Mouse (Mus musculus) stomach, postnatal 0 days (tissue): ENCODE results near the gene Abcg4. TPM values are rescaled to one million over a fixed set of nuclear protein-coding genes. Genes with fewer than 3 reads are reported as not detected.

Experiments
- ATAC-seq: fragments of 200-750 bp; cut with Nextera tagmentation; 2 replicates; pipeline ENCODE4 v1.8.0; 2017; ENCODE audit not compliant: low FRiP score, low TSS enrichment
- DNase-seq: peaks from one replicate; pipeline ENCODE4 v3.0.0-alpha.2; 2016; ENCODE audit warnings: low spot score
- H3K27ac ChIP-seq: fragments of 300-500 bp; sonication (generic); replicated peaks from 2 replicates; pipeline ENCODE4 v1.5.1; 2014; ENCODE audit warnings: mild to moderate bottlenecking, control low read depth
- H3K27me3 ChIP-seq: fragments of 300-500 bp; sonication (generic); 2 replicates; pipeline ENCODE4 v1.6.1; 2014; ENCODE audit warnings: low read length; ENCODE audit not compliant: control insufficient read depth, insufficient read depth
- H3K36me3 ChIP-seq: fragments of 300-500 bp; sonication (generic); 2 replicates; pipeline ENCODE4 v1.6.1; 2014; ENCODE audit warnings: low read length, mixed read lengths; ENCODE audit not compliant: control insufficient read depth, insufficient read depth
- H3K4me1 ChIP-seq: fragments of 300-500 bp; sonication (generic); replicated peaks from 2 replicates; pipeline ENCODE4 v1.6.1; 2014; ENCODE audit warnings: antibody characterized with exemption; ENCODE audit not compliant: control insufficient read depth, insufficient read depth
- H3K4me2 ChIP-seq: fragments of 300-500 bp; sonication (generic); replicated peaks from 2 replicates; pipeline ENCODE4 v1.6.1; 2014; ENCODE audit warnings: low read depth, mild to moderate bottlenecking, control low read depth, moderate library complexity
- H3K4me3 ChIP-seq: fragments of 300-500 bp; sonication (generic); 2 replicates; pipeline ENCODE4 v1.5.1; 2014; ENCODE audit warnings: low read depth, low read length, control low read depth
- H3K9ac ChIP-seq: fragments of 300-500 bp; sonication (generic); 2 replicates; pipeline ENCODE4 v1.6.1; 2014; ENCODE audit warnings: mild to moderate bottlenecking, low read length, control low read depth, mixed read lengths
- H3K9me3 ChIP-seq: fragments of 300-500 bp; sonication (generic); 2 replicates; pipeline ENCODE4 v1.6.1; 2016; ENCODE audit warnings: low read length; ENCODE audit not compliant: control insufficient read depth
- CTCF ChIP-seq: IDR thresholded peaks from 2 replicates; pipeline ENCODE4 v1.5.1; 2016; ENCODE audit warnings: antibody characterized with exemption, low read depth, mild to moderate bottlenecking, moderate library complexity
- EP300 ChIP-seq: optimal IDR thresholded peaks from 2 replicates; pipeline ENCODE3; 2016; ENCODE audit warnings: antibody characterized with exemption
- WGBS: fragments of 180-500 bp; shearing (Covaris S2); extraction: QIAGEN DNeasy Blood & Tissue Kit; methylation state at CpG from one replicate; pipeline ENCODE4 v1.1.7; 2014; 5-methylcytosine and 5-hydroxymethylcytosine counted together
- polyA plus RNA-seq: library from polyadenylated mRNA; unstranded; fragments of >200 nt; fragmentation: Nextera tagmentation; extraction: Ambion mirVana; gene quantifications from 2 replicates; pipeline ENCODE4 v1.2.1, GENCODE M21; 2015

The Abcg4 gene
- polyA plus RNA-seq, 1 experiment from 2014 or later = 1.4 TPM

DNA sequence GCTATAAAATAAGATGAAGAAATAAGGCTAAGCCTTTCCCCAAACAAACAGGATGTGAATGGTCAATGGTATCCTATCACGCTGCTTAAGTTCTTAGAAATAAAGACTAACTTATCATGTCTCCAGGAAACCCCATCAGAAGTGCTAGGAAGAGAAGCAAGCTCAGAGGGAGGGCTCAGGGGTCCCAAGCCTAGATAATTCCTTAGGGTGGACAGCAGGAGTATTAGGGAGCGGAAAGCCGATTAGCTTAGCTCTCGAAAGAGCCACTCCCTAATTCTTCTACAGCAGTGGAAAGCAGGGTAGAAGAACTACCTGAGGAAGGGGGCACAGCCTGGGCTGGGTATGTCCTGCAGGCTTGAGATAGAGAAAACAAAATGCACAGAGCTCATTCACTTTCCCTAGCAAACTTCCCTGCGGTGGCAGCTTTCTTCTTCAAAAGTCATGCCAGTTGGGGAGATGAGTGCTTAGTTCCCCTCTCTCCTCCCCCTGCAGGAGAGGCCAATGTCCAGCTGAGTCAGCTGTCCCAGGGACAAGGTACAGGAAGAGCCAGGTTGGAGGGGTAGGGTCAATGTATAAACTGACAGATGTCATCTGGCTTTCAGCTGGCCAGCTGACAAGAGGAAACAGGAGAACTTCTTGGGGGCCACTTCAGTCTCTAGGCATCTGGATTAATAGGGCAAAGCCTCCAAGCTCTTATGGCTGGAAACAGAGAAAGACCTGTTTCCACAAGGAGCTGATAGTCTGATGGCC is 29.8 kb upstream of the Abcg4 start:
- Histone ChIP-seq H3K4me2 (peak overlapping the region; percentile 97), H3K27me3 (no peaks in the 10 kb centered on the region), H3K27ac (no peak overlapping the region), H3K4me3 (peak overlapping the region; percentile 92), H3K36me3 (peaks cover 22% of the 10 kb centered on the region), H3K9me3 (no peaks in the 10 kb centered on the region), H3K9ac (0 out of 2 replicates have a peak overlapping the region, but pooled peaks have one; percentile 19), H3K4me1 (no peaks in the 10 kb centered on the region; the same call in none of the 2 replicates)
- WGBS = 55% methylated on average over 5 of the region's 5 CpGs
- no peak for ATAC-seq
- DNase-seq = peak; percentile 37
- TF ChIP-seq EP300 (no peak), CTCF (no peak)

DNA sequence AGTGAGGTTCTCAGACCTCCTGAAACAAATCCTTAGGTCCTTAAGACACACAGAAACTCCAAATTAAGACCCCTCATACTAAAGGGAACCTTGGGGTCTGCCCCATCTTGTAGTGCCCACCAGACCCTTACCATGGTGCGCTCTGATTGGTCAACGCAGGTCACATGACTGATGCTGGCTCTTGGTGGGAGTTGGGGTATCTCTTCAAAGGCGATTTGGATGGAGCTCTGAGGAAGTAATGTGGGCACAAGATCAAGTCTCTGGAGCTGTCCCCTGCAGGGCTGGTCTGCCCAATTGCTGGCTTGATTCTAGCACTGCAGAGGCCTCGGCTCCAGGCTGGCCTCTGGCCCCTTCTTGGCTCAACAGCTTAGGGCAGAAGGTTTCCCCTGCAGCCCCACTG is 29.0 kb upstream of the Abcg4 start:
- no peak for TF ChIP-seq EP300
- TF ChIP-seq CTCF = no peak
- Histone ChIP-seq H3K4me3 (no peak overlapping the region), H3K27me3 (no peaks in the 10 kb centered on the region), H3K4me1 (no peaks in the 10 kb centered on the region; the same call in none of the 2 replicates), H3K27ac (no peak overlapping the region), H3K36me3 (peaks cover 22% of the 10 kb centered on the region), H3K4me2 (0 out of 2 replicates have a peak overlapping the region, but pooled peaks have one; percentile 12), H3K9ac (no peak overlapping the region), H3K9me3 (no peaks in the 10 kb centered on the region)
- WGBS = 78% methylated on average over 4 of the region's 4 CpGs
- DNase-seq = no peak
- ATAC-seq = no peak

DNA sequence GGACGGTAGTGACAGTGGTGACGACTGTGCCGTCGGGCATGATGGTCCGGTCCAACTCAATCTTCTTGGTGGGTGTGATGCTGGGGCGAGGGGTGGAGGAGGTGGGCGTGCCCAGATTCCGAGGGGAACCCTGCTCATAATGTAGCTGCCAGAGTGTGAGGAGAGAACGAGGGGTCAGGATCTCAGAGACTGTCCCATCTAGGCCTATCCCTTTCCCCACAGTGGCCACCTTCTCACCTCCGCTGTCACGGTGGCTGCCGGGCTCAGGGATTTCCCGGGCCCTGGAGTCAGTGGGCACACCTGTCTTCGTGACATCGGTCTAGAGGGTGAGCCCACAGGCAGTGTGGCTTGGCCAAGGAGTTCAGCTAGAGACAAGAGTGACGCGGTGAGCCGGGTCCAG is 26.5 kb upstream of the Abcg4 start:
- no peak overlapping the region for H3K9ac ChIP-seq
- H3K9me3 ChIP-seq = no peaks in the 10 kb centered on the region
- 92% methylated on average over 18 of the region's 18 CpGs for WGBS
- no peaks in the 10 kb centered on the region; the same call in none of the 2 replicates for H3K4me1 ChIP-seq
- no peak overlapping the region for H3K27ac ChIP-seq
- H3K4me2 ChIP-seq = no peak overlapping the region
- no peak for TF ChIP-seq CTCF
- no peak for TF ChIP-seq EP300
- no peak overlapping the region for H3K4me3 ChIP-seq
- no peaks in the 10 kb centered on the region for H3K27me3 ChIP-seq
- DNase-seq = no peak
- ATAC-seq = no peak
- H3K36me3 ChIP-seq = peaks cover 22% of the 10 kb centered on the region

- H3K9ac ChIP-seq = no peak overlapping the region
- no peaks in the 10 kb centered on the region for H3K27me3 ChIP-seq
- ATAC-seq (no peak), DNase-seq (no peak)
- no peak overlapping the region for H3K27ac ChIP-seq
- no peaks in the 10 kb centered on the region for H3K9me3 ChIP-seq
- H3K4me1 ChIP-seq = no peaks in the 10 kb centered on the region; the same call in none of the 2 replicates
- WGBS = 78% methylated on average over 4 of the region's 4 CpGs
- no peak overlapping the region for H3K4me2 ChIP-seq
- H3K4me3 ChIP-seq = no peak overlapping the region
- TF ChIP-seq CTCF (no peak), EP300 (no peak)
- peaks cover 22% of the 10 kb centered on the region for H3K36me3 ChIP-seq
Observed at GRCm38 (mm10) chr9:44314257-44314547, 25.8 kb upstream of the Abcg4 start.

GRCm38 (mm10) chr9:44313476-44314256 is 25.3 kb upstream of the Abcg4 start:
- Histone ChIP-seq H3K4me3 (no peak overlapping the region), H3K4me2 (no peak overlapping the region), H3K9me3 (no peaks in the 10 kb centered on the region), H3K4me1 (no peaks in the 10 kb centered on the region; the same call in 1 of the 2 replicates), H3K9ac (no peak overlapping the region), H3K27ac (no peak overlapping the region), H3K36me3 (peaks cover 22% of the 10 kb centered on the region), H3K27me3 (no peaks in the 10 kb centered on the region)
- ATAC-seq (no peak), DNase-seq (no peak)
- no peak for TF ChIP-seq EP300
- TF ChIP-seq CTCF = no peak
- WGBS = 76% methylated on average over 19 of the region's 19 CpGs
